Mouse (Mus musculus) limb, embryonic 15.5 days (tissue): ENCODE results near the gene Rapgef4. TPM values are rescaled to one million over a fixed set of nuclear protein-coding genes. Genes with fewer than 3 reads are reported as not detected.

ENCODE experiments used
- ATAC-seq: fragments of 200-750 bp; cut with Nextera tagmentation; 2 replicates; pipeline ENCODE4 v1.8.0; 2017; ENCODE audit warnings: low read depth, moderate TSS enrichment; ENCODE audit not compliant: insufficient number of reproducible peaks, low FRiP score, low TSS enrichment
- H3K27ac ChIP-seq: fragments of 300-500 bp; sonication (generic); 2 replicates; pipeline ENCODE4 v1.5.1; 2015; ENCODE audit warnings: moderate library complexity, mild to moderate bottlenecking, inconsistent platforms
- H3K27me3 ChIP-seq: fragments of 300-500 bp; sonication (generic); 2 replicates; pipeline ENCODE4 v1.6.1; 2015; ENCODE audit warnings: inconsistent platforms
- H3K36me3 ChIP-seq: fragments of 300-500 bp; sonication (generic); 2 replicates; pipeline ENCODE4 v1.6.1; 2015; ENCODE audit warnings: inconsistent platforms
- H3K4me1 ChIP-seq: fragments of 300-500 bp; sonication (generic); 2 replicates; pipeline ENCODE4 v1.6.1; 2015; ENCODE audit warnings: inconsistent platforms
- H3K4me2 ChIP-seq: fragments of 300-500 bp; sonication (generic); 2 replicates; pipeline ENCODE4 v1.6.1; 2015; ENCODE audit warnings: mild to moderate bottlenecking, inconsistent platforms
- H3K4me3 ChIP-seq: fragments of 300-500 bp; sonication (generic); 2 replicates; pipeline ENCODE4 v1.5.1; 2015; ENCODE audit warnings: mild to moderate bottlenecking, inconsistent platforms
- H3K9ac ChIP-seq: fragments of 300-500 bp; sonication (generic); 2 replicates; pipeline ENCODE4 v1.6.1; 2015; ENCODE audit warnings: inconsistent platforms
- H3K9me3 ChIP-seq: fragments of 300-500 bp; sonication (generic); 2 replicates; pipeline ENCODE4 v1.6.1; 2016; ENCODE audit warnings: inconsistent platforms
- WGBS: fragments of 180-500 bp; shearing (Covaris S2); methylation state at CpG from one replicate; pipeline ENCODE4 v1.1.7; 2015; 5-methylcytosine and 5-hydroxymethylcytosine counted together
- polyA plus RNA-seq: library from polyadenylated mRNA; unstranded; fragments of >200 nt; fragmentation: Nextera tagmentation; extraction: Ambion mirVana; gene quantifications from 2 replicates; pipeline ENCODE4 v1.2.1, GENCODE M21; 2015

The Rapgef4 gene
- polyA plus RNA-seq, 1 experiment from 2014 or later: 4.6 TPM

GRCm38 (mm10) chr2:72110404-72110803, 129.4 kb downstream of the Rapgef4 start:
- Histone ChIP-seq H3K4me1 (peaks cover 6% of the 10 kb centered on the region), H3K4me3 (no peak overlapping the region), H3K4me2 (no peak overlapping the region), H3K9me3 (no peaks in the 10 kb centered on the region), H3K27ac (no peak overlapping the region), H3K9ac (no peak overlapping the region), H3K27me3 (no peaks in the 10 kb centered on the region), H3K36me3 (no peaks in the 10 kb centered on the region)
- ATAC-seq: no peak
- 46% methylated on average over 5 of the region's 5 CpGs for WGBS

- Histone ChIP-seq H3K9ac (no peak overlapping the region), H3K4me3 (no peak overlapping the region), H3K9me3 (no peaks in the 10 kb centered on the region), H3K27me3 (no peaks in the 10 kb centered on the region), H3K27ac (no peak overlapping the region), H3K4me2 (no peak overlapping the region), H3K4me1 (no peaks in the 10 kb centered on the region), H3K36me3 (no peaks in the 10 kb centered on the region)
- no peak for ATAC-seq
- 81% methylated on average over 5 of the region's 5 CpGs for WGBS
Observed at GRCm38 (mm10) chr2:72113716-72114115, 132.7 kb downstream of the Rapgef4 start.

- ATAC-seq: no peak
- Histone ChIP-seq H3K4me2 (no peak overlapping the region), H3K36me3 (no peaks in the 10 kb centered on the region), H3K27ac (no peak overlapping the region), H3K27me3 (no peaks in the 10 kb centered on the region), H3K4me3 (no peak overlapping the region), H3K4me1 (no peaks in the 10 kb centered on the region), H3K9me3 (no peaks in the 10 kb centered on the region), H3K9ac (no peak overlapping the region)
- 66% methylated on average over 4 of the region's 4 CpGs for WGBS
Observed at GRCm38 (mm10) chr2:72114148-72114559, 133.1 kb downstream of the Rapgef4 start.

GRCm38 (mm10) chr2:72116103-72116502, 135.1 kb downstream of the Rapgef4 start:
- no peaks in the 10 kb centered on the region for H3K9me3 ChIP-seq
- H3K4me3 ChIP-seq: no peak overlapping the region
- H3K4me1 ChIP-seq: no peaks in the 10 kb centered on the region
- WGBS: 49% methylated on average over 7 of the region's 7 CpGs
- H3K4me2 ChIP-seq: no peak overlapping the region
- no peak overlapping the region for H3K27ac ChIP-seq
- H3K36me3 ChIP-seq: no peaks in the 10 kb centered on the region
- no peak overlapping the region for H3K9ac ChIP-seq
- ATAC-seq: no peak
- H3K27me3 ChIP-seq: no peaks in the 10 kb centered on the region

GRCm38 (mm10) chr2:72116698-72117097, 135.7 kb downstream of the Rapgef4 start:
- H3K27ac ChIP-seq: no peak overlapping the region
- no peak for ATAC-seq
- no peak overlapping the region for H3K9ac ChIP-seq
- no peak overlapping the region for H3K4me2 ChIP-seq
- no peaks in the 10 kb centered on the region for H3K36me3 ChIP-seq
- H3K4me3 ChIP-seq: no peak overlapping the region
- no peaks in the 10 kb centered on the region for H3K27me3 ChIP-seq
- 61% methylated on average over 5 of the region's 5 CpGs for WGBS
- no peaks in the 10 kb centered on the region for H3K9me3 ChIP-seq
- no peaks in the 10 kb centered on the region for H3K4me1 ChIP-seq

GRCm38 (mm10) chr2:72117138-72118011, 136.3 kb downstream of the Rapgef4 start:
- Histone ChIP-seq H3K4me2 (no peak overlapping the region), H3K27me3 (no peaks in the 10 kb centered on the region), H3K4me3 (no peak overlapping the region), H3K36me3 (no peaks in the 10 kb centered on the region), H3K27ac (no peak overlapping the region), H3K9ac (no peak overlapping the region), H3K9me3 (no peaks in the 10 kb centered on the region), H3K4me1 (no peaks in the 10 kb centered on the region)
- no peak for ATAC-seq
- WGBS: 43% methylated on average over 15 of the region's 15 CpGs

- 74% methylated on average over 6 of the region's 6 CpGs for WGBS
- Histone ChIP-seq H3K9ac (no peak overlapping the region), H3K27ac (no peak overlapping the region), H3K4me3 (no peak overlapping the region), H3K36me3 (no peaks in the 10 kb centered on the region), H3K4me2 (no peak overlapping the region), H3K9me3 (no peaks in the 10 kb centered on the region), H3K27me3 (no peaks in the 10 kb centered on the region), H3K4me1 (peaks cover 11% of the 10 kb centered on the region)
- ATAC-seq: no peak
Observed at GRCm38 (mm10) chr2:72120211-72120610, 139.2 kb downstream of the Rapgef4 start.

DNA sequence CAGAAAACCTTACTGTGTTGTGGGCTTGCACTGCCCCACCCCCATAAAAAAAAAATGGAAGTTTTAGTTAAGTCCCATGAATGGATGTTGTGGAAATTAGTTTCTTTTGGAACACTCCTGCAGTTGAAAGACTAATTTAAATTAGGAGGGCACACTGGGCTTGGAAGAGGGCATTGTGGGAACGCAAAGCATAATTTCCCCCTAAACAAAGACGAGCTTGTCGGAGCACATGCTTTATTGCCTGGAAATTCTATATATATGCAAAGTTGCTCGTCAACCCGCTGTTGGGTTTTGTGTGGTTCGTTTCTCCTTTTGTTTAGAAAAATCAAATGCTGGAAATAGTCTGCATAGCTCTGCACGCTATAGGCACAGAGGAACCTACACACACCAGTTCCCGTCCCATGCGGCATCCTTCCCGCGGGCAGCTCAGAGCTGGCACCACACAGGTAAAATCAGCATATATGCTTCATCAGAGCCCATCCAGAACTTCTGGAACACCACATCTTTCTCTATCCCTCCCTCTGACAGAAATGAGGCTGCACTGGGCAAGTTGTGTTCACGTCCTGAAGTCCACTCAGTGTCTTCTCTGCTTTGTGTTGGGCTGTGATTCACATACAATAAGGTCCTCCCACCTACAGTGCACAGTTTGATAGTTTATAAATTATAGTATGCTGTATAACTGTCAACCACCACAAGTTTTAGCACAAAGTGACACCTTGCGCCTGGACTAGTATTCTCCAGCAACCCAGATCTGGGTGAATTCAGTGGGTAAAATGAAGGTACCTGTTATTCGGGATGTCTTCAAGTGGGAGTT, 141.6 kb downstream of the Rapgef4 start:
- no peaks in the 10 kb centered on the region for H3K9me3 ChIP-seq
- no peak overlapping the region for H3K4me3 ChIP-seq
- no peak for ATAC-seq
- H3K4me1 ChIP-seq: peaks cover 11% of the 10 kb centered on the region
- H3K9ac ChIP-seq: no peak overlapping the region
- H3K36me3 ChIP-seq: no peaks in the 10 kb centered on the region
- H3K4me2 ChIP-seq: no peak overlapping the region
- no peaks in the 10 kb centered on the region for H3K27me3 ChIP-seq
- H3K27ac ChIP-seq: no peak overlapping the region
- 74% methylated on average over 14 of the region's 14 CpGs for WGBS

- 0 out of 2 replicates have a peak overlapping the region, but pooled peaks have one; percentile 10 for H3K4me2 ChIP-seq
- H3K9ac ChIP-seq: no peak overlapping the region
- WGBS: 25% methylated on average over 5 of the region's 5 CpGs
- no peaks in the 10 kb centered on the region for H3K9me3 ChIP-seq
- peaks cover 11% of the 10 kb centered on the region for H3K4me1 ChIP-seq
- no peak for ATAC-seq
- no peaks in the 10 kb centered on the region for H3K27me3 ChIP-seq
- H3K36me3 ChIP-seq: no peaks in the 10 kb centered on the region
- 0 out of 2 replicates have a peak overlapping the region, but pooled peaks have one; percentile 27 for H3K27ac ChIP-seq
- H3K4me3 ChIP-seq: no peak overlapping the region
Observed at GRCm38 (mm10) chr2:72123851-72124250, 142.8 kb downstream of the Rapgef4 start.

DNA sequence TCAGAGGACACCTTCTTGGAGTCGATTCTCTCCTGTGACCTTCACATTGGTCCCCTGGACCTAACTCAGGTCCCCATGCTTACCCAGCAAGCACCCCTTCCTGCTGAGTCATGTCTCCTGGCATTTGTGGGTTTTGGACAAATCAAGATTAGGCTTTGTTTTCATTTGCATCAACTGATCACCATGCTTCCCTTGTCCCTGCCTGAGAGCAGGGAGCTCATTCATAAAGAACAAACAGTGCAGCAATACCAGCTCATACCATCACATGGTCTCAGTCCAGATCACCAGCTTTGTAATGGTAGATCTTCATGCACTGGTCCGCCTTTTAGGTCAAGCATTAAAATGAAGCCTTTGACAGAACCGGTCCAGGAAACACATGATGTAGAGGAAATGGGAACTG, 144.7 kb downstream of the Rapgef4 start:
- H3K4me3 ChIP-seq: no peak overlapping the region
- no peak for ATAC-seq
- peaks cover 11% of the 10 kb centered on the region for H3K4me1 ChIP-seq
- H3K9ac ChIP-seq: no peak overlapping the region
- no peak overlapping the region for H3K4me2 ChIP-seq
- H3K27ac ChIP-seq: no peak overlapping the region
- H3K36me3 ChIP-seq: no peaks in the 10 kb centered on the region
- WGBS: 74% methylated on average over 3 of the region's 3 CpGs
- H3K27me3 ChIP-seq: no peaks in the 10 kb centered on the region
- no peaks in the 10 kb centered on the region for H3K9me3 ChIP-seq

- WGBS: 91% methylated on average over 2 of the region's 2 CpGs
- Histone ChIP-seq H3K9ac (no peak overlapping the region), H3K27ac (no peak overlapping the region), H3K36me3 (no peaks in the 10 kb centered on the region), H3K9me3 (no peaks in the 10 kb centered on the region), H3K4me3 (no peak overlapping the region), H3K27me3 (no peaks in the 10 kb centered on the region), H3K4me1 (peaks cover 11% of the 10 kb centered on the region), H3K4me2 (no peak overlapping the region)
- no peak for ATAC-seq
Observed at GRCm38 (mm10) chr2:72126411-72126810, 145.4 kb downstream of the Rapgef4 start.
